Mouse (Mus musculus) gonadal fat pad, adult 2 months (tissue): ENCODE data around the gene Fcer1g. TPM values are rescaled to one million over a fixed set of nuclear protein-coding genes. Genes with fewer than 3 reads are reported as not detected.

ENCODE experiments used
- DNase-seq: peaks from one replicate; pipeline ENCODE4 v3.0.0-alpha.2; 2012; ENCODE audit warnings: low read depth
- polyA plus RNA-seq: library from polyadenylated mRNA; depleted of rRNA; stranded (reverse); fragments of >200 nt; gene quantifications from 2 replicates; pipeline ENCODE4 v1.2.3, GENCODE M21; 2012; rRNA removed

Gene Fcer1g
- polyA plus RNA-seq, 1 experiment: 71.7 TPM

- no peak for DNase-seq
These were observed 46.1 kb downstream of the Fcer1g start for GRCm38 (mm10) chr1:171187851-171188700.

- no peak for DNase-seq
These were observed 48.5 kb downstream of the Fcer1g start for GRCm38 (mm10) chr1:171185655-171186054.

DNA sequence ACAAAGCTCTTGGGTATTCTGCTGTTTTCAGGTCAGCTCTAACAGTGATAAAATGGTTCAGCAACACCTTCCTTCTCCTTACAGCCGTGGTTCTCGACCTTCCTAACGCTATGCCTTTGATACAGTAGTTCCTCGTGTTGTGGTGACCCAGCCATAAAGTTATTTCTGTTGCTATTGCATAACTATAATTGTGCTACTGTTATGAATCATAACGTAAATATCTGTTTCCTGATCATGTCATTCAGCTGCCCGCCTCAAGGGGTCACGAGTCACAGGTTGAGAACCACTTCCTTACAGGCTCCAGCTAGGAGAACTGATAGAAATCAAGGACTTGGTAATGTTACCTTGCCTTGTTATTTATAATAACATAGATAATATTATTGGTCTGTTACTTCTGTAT, 49.9 kb downstream of the Fcer1g start:
- peak; percentile 38 for DNase-seq

GRCm38 (mm10) chr1:171183620-171184019, 50.5 kb downstream of the Fcer1g start:
- no peak for DNase-seq

GRCm38 (mm10) chr1:171183025-171183424, 51.1 kb downstream of the Fcer1g start:
- no peak for DNase-seq

Other genes starting within 250 kb of the Fcer1g start
- gene Fcgr4, start 215.4 kb downstream of the Fcer1g start, polyA plus RNA-seq: 1.5 TPM in 2 replicates
- 20.4 and 28.6 TPM in 2 replicates for gene Fcgr3, start 169.4 kb downstream of the Fcer1g start, polyA plus RNA-seq
- 12.0 and 21.2 TPM in 2 replicates for gene Cfap126, start 120.4 kb downstream of the Fcer1g start, polyA plus RNA-seq
- 248 and 250 TPM in 2 replicates for gene Sdhc, start 83.8 kb downstream of the Fcer1g start, polyA plus RNA-seq
- gene Mpz, start 83.7 kb downstream of the Fcer1g start, polyA plus RNA-seq: 2.3 and 2.9 TPM in 2 replicates
- 14.0 and 22.0 TPM in 2 replicates for gene Pcp4l1, start 38.1 kb downstream of the Fcer1g start, polyA plus RNA-seq
- gene Nr1i3, start 20.4 kb downstream of the Fcer1g start, polyA plus RNA-seq: 0.05 and 0.09 TPM in 2 replicates
- 25.4 and 31.8 TPM in 2 replicates for gene Tomm40l, start 11.9 kb downstream of the Fcer1g start, polyA plus RNA-seq
- 1.5 and 18.5 TPM in 2 replicates for gene Apoa2, start 9.3 kb downstream of the Fcer1g start, polyA plus RNA-seq
- gene Adamts4, start 16.1 kb upstream of the Fcer1g start, polyA plus RNA-seq: 2.3 and 2.6 TPM in 2 replicates
- gene Ndufs2, start 17.0 kb upstream of the Fcer1g start, polyA plus RNA-seq: 145 and 146 TPM in 2 replicates
- 69.9 and 71.7 TPM in 2 replicates for gene B4galt3, start 36.0 kb upstream of the Fcer1g start, polyA plus RNA-seq
- gene Ppox, start 46.8 kb upstream of the Fcer1g start, polyA plus RNA-seq: 47.3 and 54.4 TPM in 2 replicates
- 35.0 and 36.8 TPM in 2 replicates for gene Usp21, start 53.6 kb upstream of the Fcer1g start, polyA plus RNA-seq
- gene Ufc1, start 60.7 kb upstream of the Fcer1g start, polyA plus RNA-seq: 42.7 and 47.2 TPM in 2 replicates
- gene Dedd, start 94.8 kb upstream of the Fcer1g start, polyA plus RNA-seq: 44.4 and 50.1 TPM in 2 replicates
- gene Nit1, start 111.3 kb upstream of the Fcer1g start, polyA plus RNA-seq: 91.9 and 95.5 TPM in 2 replicates
- gene Pfdn2, start 111.3 kb upstream of the Fcer1g start, polyA plus RNA-seq: 16.2 and 30.5 TPM in 2 replicates
- 5.0 and 9.8 TPM in 2 replicates for gene Klhdc9, start 126.4 kb upstream of the Fcer1g start, polyA plus RNA-seq
- gene Nectin4, start 135.7 kb upstream of the Fcer1g start, polyA plus RNA-seq: 19.8 and 31.8 TPM in 2 replicates
- gene Arhgap30, start 154.6 kb upstream of the Fcer1g start, polyA plus RNA-seq: 3.8 and 4.5 TPM in 2 replicates
- gene Usf1, start 176.9 kb upstream of the Fcer1g start, polyA plus RNA-seq: 67.5 and 76.3 TPM in 2 replicates
- gene Tstd1, start 184.5 kb upstream of the Fcer1g start, polyA plus RNA-seq: 8.5 and 10.3 TPM in 2 replicates
- gene F11r, start 203.2 kb upstream of the Fcer1g start, polyA plus RNA-seq: 78.9 and 98.4 TPM in 2 replicates